Mouse (Mus musculus): ENCODE data around the gene Tanc1.

The Tanc1 gene

DNA sequence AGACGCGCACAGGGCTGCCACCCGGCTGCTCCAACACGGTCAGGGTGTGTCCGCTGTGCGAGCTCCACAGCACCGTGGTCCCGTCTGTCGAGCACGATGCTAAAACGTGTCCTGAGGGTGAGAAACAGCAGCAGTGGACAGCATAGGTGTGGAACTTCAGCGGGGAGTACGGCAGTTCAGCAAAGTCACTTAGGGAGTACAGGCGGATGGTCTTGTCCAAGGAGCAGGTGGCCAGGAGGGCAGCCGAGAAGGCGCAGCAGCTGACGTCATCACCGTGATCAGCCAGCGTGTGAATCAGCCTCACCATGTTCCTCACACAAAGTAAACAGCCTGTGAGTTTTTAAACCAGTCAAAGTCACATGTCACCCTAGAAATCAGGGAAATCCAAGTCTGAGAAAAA, 266.4 kb downstream of the Tanc1 start:
- in situ Hi-C loops (cut with MboI, MseI) = no loop called here

GRCm38 (mm10) chr2:59881404-59881803, 269.6 kb downstream of the Tanc1 start:
- in situ Hi-C loops (cut with MboI, MseI) = no loop called here

DNA sequence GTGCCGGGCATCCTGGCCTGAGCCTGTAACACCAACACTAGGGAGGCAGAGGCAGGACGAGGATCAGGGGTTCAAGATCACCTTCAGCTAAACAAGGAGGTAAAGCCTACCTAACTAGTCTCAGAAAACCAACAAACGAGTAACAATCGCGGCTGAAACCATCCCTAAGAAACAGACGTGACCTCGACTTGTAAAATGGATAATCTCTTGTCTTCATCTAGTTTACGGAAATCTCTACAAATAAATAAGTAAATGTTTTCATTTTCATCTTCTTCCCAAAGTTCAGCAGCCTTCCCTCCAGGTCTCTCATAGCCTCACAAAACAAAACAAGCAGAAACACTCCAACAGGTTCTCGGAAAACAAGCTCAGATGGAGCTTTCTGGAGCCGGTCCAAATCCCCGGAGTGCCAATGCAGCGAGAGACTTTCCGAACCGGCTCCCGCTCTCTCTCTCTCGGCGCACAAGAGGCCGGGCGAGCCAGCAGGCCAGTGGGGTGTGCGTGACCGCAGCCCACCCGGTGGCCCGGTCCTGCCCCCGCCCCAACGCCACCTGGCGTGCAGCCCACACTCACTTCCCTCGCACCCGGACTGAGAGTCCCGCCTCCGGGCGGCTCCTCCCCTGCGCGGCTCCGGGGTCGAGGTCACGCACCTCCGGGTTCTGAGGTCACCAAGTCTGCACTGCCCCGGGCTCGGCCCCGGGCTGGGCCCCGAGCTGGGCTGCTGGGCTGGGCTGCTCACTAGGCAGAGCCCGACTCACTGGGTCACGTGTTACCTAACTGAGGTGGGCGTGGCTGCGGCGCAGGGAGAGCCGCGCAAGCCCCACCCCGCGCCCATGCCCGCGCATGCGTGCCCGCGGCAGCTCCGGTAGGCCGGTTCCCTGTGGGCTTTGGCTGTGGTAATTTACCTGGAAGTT, 270.2 kb downstream of the Tanc1 start, which contains the start of gene Wdsub1:
Gene Wdsub1 (minus strand): TSS at position 761 of the 911 bp plus-strand sequence.
- in situ Hi-C loops (cut with MboI, MseI) = no loop called here

DNA sequence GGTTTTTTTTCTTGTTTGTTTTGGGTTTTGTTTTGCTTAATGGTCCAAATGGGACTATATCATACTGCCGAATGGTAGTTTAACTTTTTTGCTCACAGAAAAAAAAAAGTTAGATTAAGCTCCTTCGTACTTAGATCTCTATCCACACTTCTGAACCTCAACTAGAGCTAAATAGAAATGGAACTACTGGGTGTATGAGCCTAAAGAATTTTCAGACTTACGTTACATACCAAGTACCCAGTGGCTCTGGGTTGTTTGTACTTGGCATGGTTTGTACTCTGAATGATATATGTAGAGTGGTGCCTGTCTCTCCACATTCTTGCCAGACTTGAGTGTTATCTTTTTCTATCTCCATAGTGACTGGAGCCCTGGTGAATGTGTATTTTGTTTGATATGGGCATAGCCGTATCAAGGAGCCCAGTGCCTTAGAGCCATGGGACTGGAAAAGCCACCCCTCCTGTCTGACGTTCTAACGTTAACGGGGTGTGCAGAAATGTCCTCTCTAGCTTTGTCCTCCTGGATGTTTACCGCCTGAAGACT, 271.0 kb downstream of the Tanc1 start:
- in situ Hi-C loops (cut with MboI, MseI) = no loop called here

- in situ Hi-C loops (cut with MboI, MseI) = no loop called here
Observed at GRCm38 (mm10) chr2:59889699-59890098, 277.9 kb downstream of the Tanc1 start.

Data from regulatory T cell (primary cell).